Mouse (Mus musculus): Measurements from ENCODE around the gene H2-M10.1. TPM values are rescaled to one million over a fixed set of nuclear protein-coding genes. Genes with fewer than 3 reads are reported as not detected.
"Not testable (repeated sequence)": the region's sequence is repeated elsewhere in the genome, so short reads cannot be mapped to it uniquely, and the experiment has no call there.

Gene H2-M10.1
- polyA plus RNA-seq, 2 experiments: not detected

GRCm38 (mm10) chr17:36315689-36316253, 10.2 kb downstream of the H2-M10.1 start:
- no peaks in the 10 kb centered on the region for H3K36me3 ChIP-seq (replicated peaks; ENCODE audit: control insufficient read depth, insufficient read depth, low read depth)
- 24% methylated on average over 5 of the region's 5 CpGs for WGBS (ENCODE audit: insufficient replicate concordance)
- H3K4me1 ChIP-seq (replicated peaks; ENCODE audit: control insufficient read depth in 2 of 2, insufficient read depth in 2 of 2, low read length in 1 of 2): peaks cover 0 to 4% of the 10 kb centered on the region in 2 experiments; a peak in 1 of 4 replicates
- no peak overlapping the region for H3K27ac ChIP-seq
- no peak for TF ChIP-seq CTCF (IDR thresholded peaks at IDR 0.05; ENCODE audit: low read depth)
- TF ChIP-seq EP300 (IDR thresholded peaks at IDR 0.05; ENCODE audit: low read depth): no peak
- no peaks in the 10 kb centered on the region for H3K9me3 ChIP-seq (ENCODE audit: control insufficient read depth, low read length)
- peak overlapping the region; percentile 79 for H3K4me2 ChIP-seq (ENCODE audit: low read depth)
- DNase-seq (ENCODE audit: low read depth in 3 of 3, low spot score in 3 of 3) (no peak), ATAC-seq (ENCODE audit: insufficient read depth) (no peak)
- peak overlapping the region; percentile 54 to 70 for H3K4me3 ChIP-seq (ENCODE audit: insufficient read depth in 1 of 2, low read depth in 2 of 2, low read length in 2 of 2)
- no peaks in the 10 kb centered on the region; the same call in 1 of the 2 replicates for H3K27me3 ChIP-seq (ENCODE audit: control insufficient read depth, insufficient read depth, low read length)
- H3K9ac ChIP-seq (replicated peaks): no peak overlapping the region

GRCm38 (mm10) chr17:36315041-36315688, 10.8 kb downstream of the H2-M10.1 start:
- under 1% methylated on average over 19 of the region's 19 CpGs for WGBS (ENCODE audit: insufficient replicate concordance)
- ATAC-seq (ENCODE audit: insufficient read depth): no peak

GRCm38 (mm10) chr17:36314511-36314910, 11.4 kb downstream of the H2-M10.1 start:
- 7% methylated on average over 9 of the region's 9 CpGs for WGBS (ENCODE audit: insufficient replicate concordance)

More at GRCm38 (mm10) chr17:36315041-36315688, 10.8 kb downstream of the H2-M10.1 start:
- Histone ChIP-seq H3K9ac (replicated peaks) (peak overlapping the region; percentile 45), H3K4me2 (ENCODE audit: low read depth) (peak overlapping the region; percentile 79), H3K4me1 (replicated peaks; ENCODE audit: control insufficient read depth in 2 of 2, insufficient read depth in 2 of 2, low read length in 1 of 2) (peaks cover 0 to 4% of the 10 kb centered on the region in 2 experiments; a peak in 1 of 4 replicates), H3K27me3 (ENCODE audit: control insufficient read depth, insufficient read depth, low read length) (no peaks in the 10 kb centered on the region; the same call in 1 of the 2 replicates), H3K4me3 (ENCODE audit: insufficient read depth in 1 of 2, low read depth in 2 of 2, low read length in 2 of 2) (peak overlapping the region; percentile 54 to 70), H3K9me3 (ENCODE audit: control insufficient read depth, low read length) (no peaks in the 10 kb centered on the region), H3K27ac (no peak overlapping the region), H3K36me3 (replicated peaks; ENCODE audit: control insufficient read depth, insufficient read depth, low read depth) (no peaks in the 10 kb centered on the region)
- no peak for DNase-seq (ENCODE audit: low read depth in 3 of 3, low spot score in 3 of 3)
- TF ChIP-seq EP300 (IDR thresholded peaks at IDR 0.05; ENCODE audit: low read depth): no peak
- TF ChIP-seq CTCF (IDR thresholded peaks at IDR 0.05; ENCODE audit: low read depth): no peak

GRCm38 (mm10) chr17:36309293-36309692, 16.7 kb downstream of the H2-M10.1 start:
- Histone ChIP-seq H3K27me3 (ENCODE audit: control insufficient read depth, insufficient read depth, low read length) (no peaks in the 10 kb centered on the region), H3K4me1 (replicated peaks; ENCODE audit: control insufficient read depth in 2 of 2, insufficient read depth in 2 of 2, low read length in 1 of 2) (no peaks in the 10 kb centered on the region), H3K9ac (replicated peaks) (no peak overlapping the region), H3K4me3 (ENCODE audit: insufficient read depth in 1 of 2, low read depth in 2 of 2, low read length in 2 of 2) (no peak overlapping the region), H3K36me3 (replicated peaks; ENCODE audit: control insufficient read depth, insufficient read depth, low read depth) (no peaks in the 10 kb centered on the region), H3K9me3 (ENCODE audit: control insufficient read depth, low read length) (no peaks in the 10 kb centered on the region), H3K27ac (no peak overlapping the region), H3K4me2 (ENCODE audit: low read depth) (no peak overlapping the region)
- no peak for TF ChIP-seq EP300 (IDR thresholded peaks at IDR 0.05; ENCODE audit: low read depth)
- no peak for TF ChIP-seq CTCF (IDR thresholded peaks at IDR 0.05; ENCODE audit: low read depth)
- WGBS (ENCODE audit: insufficient replicate concordance): 32% methylated on average over 1 of the region's 1 CpGs
- ATAC-seq (ENCODE audit: insufficient read depth) (no peak), DNase-seq (ENCODE audit: low read depth in 3 of 3, low spot score in 3 of 3) (no peak)

More at GRCm38 (mm10) chr17:36314511-36314910, 11.4 kb downstream of the H2-M10.1 start:
- Histone ChIP-seq H3K4me2 (ENCODE audit: low read depth) (peak overlapping the region; percentile 79), H3K27me3 (ENCODE audit: control insufficient read depth, insufficient read depth, low read length) (no peaks in the 10 kb centered on the region; the same call in 1 of the 2 replicates), H3K36me3 (replicated peaks; ENCODE audit: control insufficient read depth, insufficient read depth, low read depth) (no peaks in the 10 kb centered on the region), H3K4me3 (ENCODE audit: insufficient read depth in 1 of 2, low read depth in 2 of 2, low read length in 2 of 2) (peak overlapping the region in 1 of 2 experiments; percentile 54; a peak in 2 of 4 replicates), H3K4me1 (replicated peaks; ENCODE audit: control insufficient read depth in 2 of 2, insufficient read depth in 2 of 2, low read length in 1 of 2) (peaks cover 0 to 4% of the 10 kb centered on the region in 2 experiments; a peak in 1 of 4 replicates), H3K9me3 (ENCODE audit: control insufficient read depth, low read length) (no peaks in the 10 kb centered on the region), H3K27ac (no peak overlapping the region), H3K9ac (replicated peaks) (no peak overlapping the region)
- no peak for ATAC-seq (ENCODE audit: insufficient read depth)
- no peak for DNase-seq (ENCODE audit: low read depth in 3 of 3, low spot score in 3 of 3)
- no peak for TF ChIP-seq EP300 (IDR thresholded peaks at IDR 0.05; ENCODE audit: low read depth)
- TF ChIP-seq CTCF (IDR thresholded peaks at IDR 0.05; ENCODE audit: low read depth): no peak

- not testable (repeated sequence) for H3K27ac ChIP-seq; ATAC-seq (ENCODE audit: insufficient read depth); H3K4me1 ChIP-seq (replicated peaks; ENCODE audit: control insufficient read depth in 2 of 2, insufficient read depth in 2 of 2, low read length in 1 of 2); H3K27me3 ChIP-seq (ENCODE audit: control insufficient read depth, insufficient read depth, low read length); H3K9me3 ChIP-seq (ENCODE audit: control insufficient read depth, low read length); H3K4me3 ChIP-seq (ENCODE audit: insufficient read depth in 1 of 2, low read depth in 2 of 2, low read length in 2 of 2); H3K9ac ChIP-seq (replicated peaks); H3K36me3 ChIP-seq (replicated peaks; ENCODE audit: control insufficient read depth, insufficient read depth, low read depth); H3K4me2 ChIP-seq (ENCODE audit: low read depth)
- peak in 1 of 3 experiments; percentile 26 for DNase-seq (ENCODE audit: low read depth in 3 of 3, low spot score in 3 of 3)
- 0% methylated on average over 3 of the region's 3 CpGs for WGBS (ENCODE audit: insufficient replicate concordance)
- peak; percentile 70 for TF ChIP-seq CTCF (IDR thresholded peaks at IDR 0.05; ENCODE audit: low read depth)
Observed at GRCm38 (mm10) chr17:36308855-36309254, 17.1 kb downstream of the H2-M10.1 start.
